Mouse (Mus musculus) lung, postnatal 10 days (tissue): Measurements from ENCODE around the gene Lcmt1.

ENCODE experiments used
- DNase-seq: peaks from one replicate; pipeline ENCODE4 v3.0.0; 2021

Gene Lcmt1

GRCm38 (mm10) chr7:123369759-123370481 lies at the start of gene Lcmt1, which contains the start of gene Arhgap17:
TSS of gene Lcmt1 (plus strand) at chr7:123369784.
TSS of gene Arhgap17 (minus strand) at chr7:123369915.
- peak; percentile 97 for DNase-seq

- DNase-seq: peak; percentile 44
Observed at GRCm38 (mm10) chr7:123322452-123323121, 47.0 kb upstream of the Lcmt1 start.

DNA sequence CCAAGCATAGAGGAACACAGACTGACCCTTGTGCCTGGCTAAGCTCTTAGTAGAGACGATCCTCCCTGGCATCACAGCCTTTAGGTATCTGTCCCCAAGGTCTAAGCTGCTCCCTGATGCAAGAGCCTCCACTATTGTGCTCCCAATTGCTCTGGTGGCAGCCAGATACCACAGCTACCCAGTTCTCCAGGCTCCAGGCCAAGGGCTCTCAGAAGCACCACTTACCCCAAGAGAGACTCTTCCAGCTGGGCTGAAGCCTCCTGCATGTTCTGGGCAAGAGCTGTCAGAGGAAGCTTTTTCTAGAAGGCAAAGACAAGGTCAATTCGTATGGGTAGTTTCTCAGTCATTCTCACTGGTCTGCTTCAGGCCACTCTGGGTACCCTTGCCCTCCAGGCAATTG lies 46.2 kb upstream of the Lcmt1 start:
- peak; percentile 50 for DNase-seq

- DNase-seq: no peak
Observed at GRCm38 (mm10) chr7:123324105-123324504, 45.5 kb upstream of the Lcmt1 start.

- DNase-seq: no peak
Observed at GRCm38 (mm10) chr7:123326062-123326461, 43.5 kb upstream of the Lcmt1 start.

DNA sequence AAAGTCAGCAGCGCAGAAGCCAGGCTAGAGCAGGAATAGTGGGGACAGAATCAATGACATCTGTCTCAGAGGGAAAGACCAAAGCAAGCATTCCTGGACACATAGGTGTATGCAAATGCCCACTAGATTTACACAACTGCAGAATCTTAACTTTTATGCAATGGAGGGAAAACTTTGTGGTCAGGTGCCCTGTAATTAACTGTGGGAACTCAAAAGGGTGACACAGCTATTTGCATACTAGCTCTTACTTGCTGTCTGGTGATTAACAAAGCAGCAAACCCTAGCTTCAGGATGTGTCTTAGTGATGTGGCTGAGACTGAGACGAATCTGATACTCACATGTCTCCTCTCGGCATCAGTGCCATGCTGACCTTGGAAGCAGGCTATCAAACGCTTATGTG lies 42.7 kb upstream of the Lcmt1 start:
- no peak for DNase-seq

- DNase-seq: no peak
Observed at GRCm38 (mm10) chr7:123327909-123328308, 41.7 kb upstream of the Lcmt1 start.

- DNase-seq: peak; percentile 19
Observed at GRCm38 (mm10) chr7:123330506-123330905, 39.1 kb upstream of the Lcmt1 start.

DNA sequence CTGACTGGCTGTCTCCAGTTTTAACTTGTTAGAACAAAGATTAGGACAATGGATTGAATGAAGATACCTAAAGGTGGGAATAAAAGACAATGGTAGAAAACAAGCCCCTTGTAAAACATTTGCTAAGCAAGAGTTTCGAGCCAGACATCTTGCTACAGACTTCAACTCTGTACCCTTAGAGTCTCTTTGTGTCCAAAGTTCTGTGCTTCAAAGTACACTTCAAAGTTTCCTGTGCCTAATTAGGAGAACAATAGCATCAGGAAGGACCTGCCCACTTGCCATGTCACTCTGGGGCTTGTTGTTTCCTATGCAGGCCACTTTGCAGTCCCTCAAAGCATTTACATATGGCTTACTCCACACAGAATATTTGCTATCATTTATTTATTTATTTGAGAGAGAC lies 33.3 kb upstream of the Lcmt1 start:
- DNase-seq: peak; percentile 39

- peak; percentile 32 for DNase-seq
Observed at GRCm38 (mm10) chr7:123338351-123338750, 31.2 kb upstream of the Lcmt1 start.

GRCm38 (mm10) chr7:123341896-123342295 lies 27.7 kb upstream of the Lcmt1 start:
- peak; percentile 53 for DNase-seq

DNA sequence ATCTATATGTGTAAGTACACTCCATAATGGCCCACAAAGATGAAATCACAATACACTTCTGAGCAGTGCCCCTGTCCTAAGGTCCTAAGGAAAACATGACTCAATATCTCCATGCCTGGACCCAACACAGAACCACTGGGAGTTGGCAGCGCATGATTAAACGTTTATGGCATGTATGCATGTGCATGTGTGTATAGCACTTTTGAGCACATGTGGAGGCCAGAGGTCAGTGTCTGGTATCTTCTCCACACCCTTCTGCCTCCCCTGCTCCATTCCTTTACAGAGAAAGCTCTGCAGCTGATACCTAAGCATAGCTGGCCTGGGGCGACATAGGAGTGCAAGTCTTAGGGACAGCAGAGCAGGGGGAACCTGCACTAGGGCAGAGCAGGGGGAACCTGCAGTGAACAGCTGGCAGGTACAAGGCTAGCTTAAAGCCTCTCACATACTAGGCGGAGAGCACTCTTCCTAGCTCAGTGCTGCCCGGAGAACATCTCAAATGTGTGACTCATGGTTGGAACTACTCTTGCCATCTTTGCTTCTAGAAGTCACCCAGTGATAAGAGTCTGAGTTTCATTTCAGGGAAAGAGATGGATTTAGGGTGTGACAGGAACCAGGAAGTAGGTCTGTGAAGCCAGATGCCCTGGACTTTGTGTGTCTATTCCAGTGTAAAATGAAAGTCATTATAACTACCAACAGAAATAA lies 25.4 kb upstream of the Lcmt1 start:
- DNase-seq: no peak

DNA sequence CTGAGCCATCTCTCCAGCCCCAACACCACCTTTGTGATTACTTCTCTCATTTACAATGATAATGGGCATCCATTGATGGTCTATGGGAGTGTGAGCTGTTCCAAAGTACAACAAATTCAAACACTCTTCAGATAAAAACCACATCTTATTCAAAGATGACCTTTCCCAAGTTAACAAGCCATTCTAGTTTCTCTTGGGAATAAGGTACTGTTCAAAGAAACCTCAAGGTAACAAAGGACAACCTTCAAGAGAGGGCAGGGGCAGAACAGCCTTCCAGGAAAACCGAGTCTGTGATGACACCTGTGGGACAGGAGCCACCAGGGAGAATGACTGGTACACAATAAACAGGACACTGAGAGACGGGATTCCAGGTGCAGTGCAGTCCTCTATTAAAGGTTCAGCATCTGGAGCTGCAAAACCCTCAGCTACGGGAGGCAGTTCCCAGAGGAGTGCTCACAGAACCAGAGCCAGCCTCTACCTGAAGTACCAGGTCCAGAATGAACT lies 24.5 kb upstream of the Lcmt1 start:
- DNase-seq: no peak

- DNase-seq: no peak
Observed at GRCm38 (mm10) chr7:123346631-123347290, 22.8 kb upstream of the Lcmt1 start.

DNA sequence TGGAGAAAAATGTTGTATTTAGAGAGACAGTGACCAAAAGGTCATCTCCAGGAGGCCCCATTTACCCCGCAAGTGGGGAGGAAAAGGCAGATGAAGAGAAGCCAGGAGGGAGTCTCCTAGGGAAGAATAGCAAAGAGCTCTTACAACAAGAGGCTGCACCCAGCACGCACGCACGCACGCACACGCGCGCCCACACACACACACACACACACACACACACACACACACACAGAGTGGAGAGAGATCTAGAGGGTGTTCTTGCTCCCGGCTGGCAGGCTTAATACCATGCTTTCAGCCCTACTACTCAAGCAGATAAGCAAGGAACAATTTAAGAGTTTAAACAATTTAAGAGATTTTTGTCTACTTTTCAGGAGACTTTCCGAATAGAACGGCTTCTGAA lies 19.8 kb upstream of the Lcmt1 start:
- DNase-seq: no peak

GRCm38 (mm10) chr7:123350243-123350642 lies 19.3 kb upstream of the Lcmt1 start:
- DNase-seq: no peak

GRCm38 (mm10) chr7:123353081-123353480 lies 16.5 kb upstream of the Lcmt1 start:
- no peak for DNase-seq

- DNase-seq: no peak
Observed at GRCm38 (mm10) chr7:123353879-123354278, 15.7 kb upstream of the Lcmt1 start.

DNA sequence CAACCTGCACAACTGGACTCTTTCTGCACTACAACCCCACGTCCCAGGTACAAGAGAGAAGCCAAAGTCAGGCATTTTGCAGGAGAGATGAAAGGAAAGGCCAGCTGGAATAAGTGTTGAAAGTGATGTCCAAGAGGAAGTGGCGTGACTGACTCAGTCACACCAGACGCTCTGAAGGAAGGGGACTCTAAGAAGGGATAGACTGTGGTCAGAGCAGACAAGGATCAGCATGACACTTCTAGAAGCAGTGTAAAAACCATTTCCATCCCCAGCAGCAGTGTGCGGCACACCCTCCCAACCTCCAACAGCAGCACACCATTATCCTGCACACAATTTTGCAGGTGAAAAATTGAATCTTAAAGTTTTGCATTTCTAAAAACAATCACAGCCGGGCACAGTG lies 15.2 kb upstream of the Lcmt1 start:
- DNase-seq: no peak

GRCm38 (mm10) chr7:123354851-123355250 lies 14.7 kb upstream of the Lcmt1 start:
- DNase-seq: no peak

- no peak for DNase-seq
Observed at GRCm38 (mm10) chr7:123356158-123356557, 13.4 kb upstream of the Lcmt1 start.

GRCm38 (mm10) chr7:123359101-123359500 lies 10.5 kb upstream of the Lcmt1 start:
- DNase-seq: no peak

DNA sequence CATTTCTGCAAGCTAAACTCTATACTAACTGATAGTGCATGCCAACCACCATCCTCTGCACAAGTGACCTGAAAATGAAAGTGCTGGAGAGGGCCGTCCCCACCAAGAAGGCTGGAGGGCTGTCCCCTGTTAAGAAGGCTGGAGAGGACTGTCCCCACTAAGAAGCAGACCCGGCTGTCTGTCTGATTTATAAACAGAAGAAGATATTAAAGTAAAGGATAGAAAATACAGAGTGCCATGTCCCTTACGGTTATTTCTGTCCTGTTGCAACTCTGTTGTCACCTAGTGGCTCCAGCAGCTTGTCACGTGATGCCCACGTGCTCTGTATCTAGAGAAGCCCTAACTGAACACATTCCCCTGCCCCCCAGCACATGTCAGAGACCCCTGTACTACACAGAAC lies 9.4 kb upstream of the Lcmt1 start:
- no peak for DNase-seq
